Mouse (Mus musculus) C2C12 (cell line): ENCODE data around the gene Ppp1r14b. TPM values are rescaled to one million over a fixed set of nuclear protein-coding genes. Genes with fewer than 3 reads are reported as not detected.

Experiments
- H3K27me3 ChIP-seq: one replicate; pipeline ENCODE4 v1.6.1; 2011; ENCODE audit not compliant: control insufficient read depth, insufficient read depth, insufficient read length
- H3K36me3 ChIP-seq: one replicate; pipeline ENCODE4 v1.6.1; 2011; ENCODE audit not compliant: control insufficient read depth, insufficient read depth
- H3K4me3 ChIP-seq: one replicate; pipeline ENCODE4 v1.5.1; 2011; ENCODE audit warnings: mild to moderate bottlenecking, control low read depth; ENCODE audit not compliant: poor library complexity, insufficient read depth, severe bottlenecking
- H3K79me2 ChIP-seq: one replicate; pipeline ENCODE4 v1.6.1; 2011; ENCODE audit not compliant: control insufficient read depth, insufficient read depth
- H3K79me3 ChIP-seq: one replicate; pipeline ENCODE4 v1.6.1; 2011; ENCODE audit warnings: low read depth, control low read depth
- H3ac ChIP-seq: one replicate; pipeline ENCODE3; 2011; ENCODE audit warnings: low read depth; ENCODE audit not compliant: control insufficient read depth, insufficient read length
- CEBPB ChIP-seq: IDR thresholded peaks from one replicate; pipeline ENCODE4 v1.6.1; 2011; ENCODE audit warnings: low read depth, mild to moderate bottlenecking, control low read depth, moderate library complexity
- CTCF ChIP-seq: IDR thresholded peaks from one replicate; pipeline ENCODE4 v1.5.1; 2011; ENCODE audit not compliant: control insufficient read depth, insufficient read depth, insufficient read length
- FOSL1 ChIP-seq: IDR thresholded peaks from one replicate; pipeline ENCODE4 v1.8.0; 2011; ENCODE audit warnings: mild to moderate bottlenecking, low read length; ENCODE audit not compliant: poor library complexity, insufficient read depth, severe bottlenecking
- MAX ChIP-seq: IDR thresholded peaks from one replicate; pipeline ENCODE4 v1.6.1; 2011; ENCODE audit warnings: mild to moderate bottlenecking, control low read depth
- MYOD1 ChIP-seq: IDR thresholded peaks from one replicate; pipeline ENCODE4 v1.6.1; 2011; ENCODE audit warnings: low read depth; ENCODE audit not compliant: control insufficient read depth, insufficient read length
- MYOG ChIP-seq: IDR thresholded peaks from one replicate; pipeline ENCODE4 v1.6.1; 2011; ENCODE audit not compliant: control insufficient read depth, insufficient read length; ENCODE audit errors: extremely low read depth
- USF1 ChIP-seq: IDR thresholded peaks from one replicate; pipeline ENCODE4 v1.6.1; 2011; ENCODE audit warnings: low read depth, mild to moderate bottlenecking, control low read depth, moderate library complexity
- polyA plus RNA-seq: library from polyadenylated mRNA; unstranded; fragments of >200 nt; fragmentation: generic; extraction: Trizol; gene quantifications from one replicate; pipeline ENCODE4 v1.2.1, GENCODE M21; 2012; ENCODE audit warnings: missing spikeins

Ppp1r14b gene
- polyA plus RNA-seq, 1 experiment = 1,811 TPM

DNA sequence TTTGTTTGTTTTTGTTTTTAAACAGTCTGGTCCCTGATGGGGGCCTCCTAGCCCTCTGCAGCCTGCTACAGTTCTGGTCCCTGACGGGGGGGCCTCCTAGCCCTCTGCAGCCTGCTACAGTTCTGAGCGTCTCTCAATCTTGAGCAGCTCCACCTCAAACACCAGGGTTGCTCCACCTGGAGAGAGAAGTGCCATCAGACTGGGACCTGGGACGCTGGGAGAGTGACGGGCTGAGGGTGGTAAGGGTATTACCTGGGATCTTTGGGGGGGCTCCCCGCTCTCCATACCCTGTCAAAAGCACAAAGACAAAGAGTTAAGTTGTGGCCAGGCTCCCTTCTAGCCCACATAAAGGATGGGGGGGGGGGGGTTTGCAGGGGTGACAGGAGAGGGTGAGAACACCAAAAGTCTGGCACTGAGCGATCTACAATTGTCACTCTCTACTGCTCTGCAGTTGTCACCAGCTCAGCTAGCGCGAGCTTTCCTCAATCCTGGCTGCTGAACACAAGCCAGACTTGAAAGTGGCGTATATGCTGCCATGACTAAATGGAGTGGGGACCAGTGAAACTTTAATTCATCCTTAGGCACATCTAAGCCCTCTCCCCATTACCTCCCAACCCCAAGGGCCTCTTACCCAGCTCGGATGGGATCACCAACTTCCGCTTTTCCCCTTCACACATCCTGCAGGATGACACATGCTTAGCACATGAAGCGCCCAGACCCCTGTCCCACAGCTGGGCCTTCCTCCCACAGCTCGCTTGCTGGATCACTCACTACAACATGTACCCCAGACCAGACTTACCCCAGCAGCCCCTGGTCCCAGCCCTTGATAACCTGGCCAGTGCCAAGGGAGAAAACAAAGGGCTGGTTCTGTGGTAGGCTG lies 3.2 kb downstream of the Ppp1r14b start:
- Histone ChIP-seq H3K27me3 (no peaks in the 10 kb centered on the region), H3K79me3 (peaks cover 31% of the 10 kb centered on the region), H3ac (peak overlapping the region; percentile 16), H3K4me3 (no peak overlapping the region), H3K36me3 (peaks cover 37% of the 10 kb centered on the region), H3K79me2 (peaks cover 54% of the 10 kb centered on the region)
- TF ChIP-seq USF1 (no peak), MYOD1 (no peak), CEBPB (no peak), CTCF (no peak), MAX (no peak), MYOG (no peak), FOSL1 (no peak)

GRCm38 (mm10) chr19:6978639-6978974 lies 3.8 kb downstream of the Ppp1r14b start:
- H3K79me3 ChIP-seq = peaks cover 31% of the 10 kb centered on the region
- H3K79me2 ChIP-seq = peaks cover 52% of the 10 kb centered on the region
- H3K36me3 ChIP-seq = peaks cover 44% of the 10 kb centered on the region
- H3K4me3 ChIP-seq = peak overlapping the region; percentile 37
- no peaks in the 10 kb centered on the region for H3K27me3 ChIP-seq
- TF ChIP-seq MYOD1 (no peak), MYOG (no peak), CTCF (no peak), CEBPB (no peak), FOSL1 (no peak), MAX (no peak), USF1 (no peak)
- H3ac ChIP-seq = peak overlapping the region; percentile 74

- Histone ChIP-seq H3ac (peak overlapping the region; percentile 74), H3K4me3 (peak overlapping the region; percentile 37), H3K79me3 (peaks cover 31% of the 10 kb centered on the region), H3K79me2 (peaks cover 52% of the 10 kb centered on the region), H3K27me3 (no peaks in the 10 kb centered on the region), H3K36me3 (peaks cover 48% of the 10 kb centered on the region)
- no peak for TF ChIP-seq CTCF
- no peak for TF ChIP-seq MYOG
- TF ChIP-seq CEBPB = no peak
- TF ChIP-seq USF1 = no peak
- no peak for TF ChIP-seq MAX
- no peak for TF ChIP-seq MYOD1
- no peak for TF ChIP-seq FOSL1
These were observed 4.3 kb downstream of the Ppp1r14b start for GRCm38 (mm10) chr19:6979001-6979479.

- peaks cover 51% of the 10 kb centered on the region for H3K36me3 ChIP-seq
- H3K4me3 ChIP-seq = peak overlapping the region; percentile 65
- TF ChIP-seq CTCF (peak; percentile 83), USF1 (no peak)
- peak overlapping the region; percentile 81 for H3ac ChIP-seq
- H3K79me3 ChIP-seq = peaks cover 31% of the 10 kb centered on the region
- H3K27me3 ChIP-seq = no peaks in the 10 kb centered on the region
- peaks cover 52% of the 10 kb centered on the region for H3K79me2 ChIP-seq
These were observed 5.0 kb downstream of the Ppp1r14b start for GRCm38 (mm10) chr19:6979486-6980380.

DNA sequence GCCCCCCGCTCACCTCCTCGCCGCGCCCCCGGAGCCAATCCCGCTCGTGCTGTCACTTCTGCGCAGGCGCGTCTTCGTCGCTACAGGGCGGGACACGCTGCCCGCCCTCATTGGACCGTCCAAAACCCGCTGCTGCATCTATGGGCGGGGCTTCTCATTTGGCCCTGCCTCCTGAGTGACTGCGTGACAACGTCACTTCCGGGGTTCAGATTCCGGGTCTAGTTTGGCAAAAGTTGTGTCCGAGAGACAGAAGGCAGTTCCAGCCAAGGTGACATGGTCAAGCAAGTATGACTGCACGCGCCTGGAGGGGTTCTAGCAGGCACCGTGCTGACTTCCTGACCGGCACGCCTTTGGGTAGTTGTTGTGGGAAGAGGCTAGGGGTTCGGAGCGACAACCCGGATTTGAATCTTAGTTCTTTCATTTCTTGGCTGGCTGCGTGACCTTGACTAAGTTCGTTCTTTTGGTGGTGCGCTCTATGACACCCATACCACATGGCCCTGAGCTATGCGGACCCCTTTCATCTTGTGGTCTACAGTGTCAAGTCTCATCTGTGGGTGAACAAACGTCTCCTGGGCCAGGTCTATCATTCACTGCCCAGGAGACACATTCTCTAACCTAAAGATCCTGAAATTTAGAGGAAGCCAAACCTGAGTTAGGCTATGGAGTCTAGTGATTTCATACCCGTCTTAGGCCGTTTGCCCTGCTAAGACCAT lies 5.8 kb downstream of the Ppp1r14b start, which contains the start of gene Fkbp2:
Gene Fkbp2 (minus strand): TSS at position 121 of the 713 bp plus-strand sequence.
- Histone ChIP-seq H3K79me3 (peaks cover 29% of the 10 kb centered on the region), H3K27me3 (no peaks in the 10 kb centered on the region), H3K36me3 (peaks cover 51% of the 10 kb centered on the region), H3ac (peak within 1 kb of the TSS; percentile 81), H3K79me2 (peaks cover 46% of the 10 kb centered on the region), H3K4me3 (peak within 1 kb of the TSS; percentile 65)
- peak; percentile 14 for TF ChIP-seq MAX
- TF ChIP-seq USF1 = no peak
